Mouse (Mus musculus) olfactory bulb, adult 2 months (tissue): ENCODE measurements around the gene Wdr75.

Source experiments
- CTCF ChIP-seq: fragments of 200-500 bp; IDR thresholded peaks from 2 replicates; pipeline ENCODE4 v1.5.1; 2012; ENCODE audit warnings: low read depth, mild to moderate bottlenecking, low read length, moderate library complexity; ENCODE audit not compliant: insufficient read depth
- POLR2A ChIP-seq: fragments of 200-500 bp; IDR thresholded peaks from 2 replicates; pipeline ENCODE4 v1.6.1; 2012; ENCODE audit warnings: mild to moderate bottlenecking, low read depth, low read length, moderate library complexity; ENCODE audit not compliant: insufficient read depth

GRCm38 (mm10) chr1:45826148-45826547 lies 31.2 kb downstream of the Wdr75 start:
- TF ChIP-seq POLR2A (no peak), CTCF (no peak)
